Mouse (Mus musculus) ES-Bruce4 (cell line): ENCODE results near the gene BC024978.

Experiments used
- CTCF ChIP-seq: IDR thresholded peaks from one replicate; pipeline ENCODE4 v1.8.1; 2011; ENCODE audit warnings: low read depth, low read length
- POLR2A ChIP-seq: IDR thresholded peaks from one replicate; pipeline ENCODE4 v1.8.1; 2011; ENCODE audit warnings: low read length; ENCODE audit not compliant: insufficient read depth

DNA sequence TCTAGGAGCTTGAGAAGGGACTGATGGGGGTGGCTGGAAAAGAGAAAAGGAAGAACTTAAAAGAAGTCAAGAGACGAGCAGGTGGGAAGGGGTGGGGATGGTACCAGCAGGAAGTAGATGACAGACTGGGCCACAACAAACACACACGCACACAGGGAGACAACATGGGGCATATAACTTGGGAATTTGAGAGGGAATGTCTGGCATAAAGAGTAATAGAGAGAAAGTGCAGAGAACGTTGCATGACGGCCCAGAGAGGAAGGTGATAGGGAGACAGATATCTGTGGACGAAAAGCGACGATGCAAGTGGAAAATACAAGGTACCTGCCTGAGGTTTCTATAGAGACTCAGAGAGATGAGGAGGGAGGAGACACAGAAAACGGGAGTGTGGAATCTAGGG, 29.9 kb upstream of the BC024978 start:
- TF ChIP-seq POLR2A (no peak), CTCF (no peak)
